Mouse (Mus musculus): Measurements from ENCODE around the gene Tmem132c.

DNA sequence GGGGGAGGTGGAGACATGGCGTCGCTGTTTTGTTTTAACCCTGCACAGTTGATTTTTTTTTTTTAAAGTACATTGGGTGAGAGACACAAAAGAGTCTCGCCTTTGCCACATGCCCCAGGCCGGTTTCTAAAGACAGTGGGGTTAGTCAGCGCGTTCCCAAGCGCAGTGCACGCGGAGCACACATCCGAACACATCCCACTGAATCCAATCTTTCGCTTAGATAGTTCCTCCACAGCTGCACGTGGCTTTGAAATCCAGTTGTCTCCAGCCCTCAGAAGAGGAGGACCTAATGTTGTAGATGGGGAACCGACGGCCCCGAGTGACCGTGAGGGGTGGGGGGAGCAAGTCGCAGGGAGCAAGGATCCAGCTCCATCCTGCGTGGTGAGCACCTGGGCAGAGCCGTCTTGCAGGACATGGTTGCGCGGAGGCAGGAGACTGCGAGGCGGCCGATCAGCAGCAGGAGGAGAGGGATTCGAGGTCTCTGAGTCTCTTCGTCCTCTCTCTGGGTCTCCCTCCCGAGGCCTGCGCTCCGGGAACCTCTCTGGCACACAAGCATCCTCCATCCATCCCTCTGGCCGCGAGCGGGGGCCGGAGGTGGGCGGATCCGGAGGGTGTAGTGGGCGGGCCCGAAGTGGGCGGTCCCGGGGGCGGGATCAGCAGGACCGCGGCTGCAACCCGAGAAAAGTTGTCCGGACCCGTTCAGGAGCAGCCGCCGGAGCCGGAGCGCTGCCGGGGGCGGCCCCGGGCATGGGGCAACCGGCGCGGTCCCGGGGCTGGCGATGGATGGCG is at the start of gene Tmem132c:
- TF ChIP-seq POLR2A (IDR thresholded peaks at IDR 0.05; ENCODE audit: insufficient read depth, low read depth, low read length) (no peak), CTCF (IDR thresholded peaks at IDR 0.05; ENCODE audit: insufficient read depth, low read depth, low read length) (no peak)

Measured in olfactory bulb, adult 2 months (tissue).